ENCODE assay signal across 15 mouse cellular contexts in genomic region chr10:99466695-99467094, GRCm38 (mm10).
DNase-seq lines count a peak whose midpoint lies in the region; ATAC-seq and TF ChIP-seq lines count a peak whose summit lies in the region.
"Had no signal": no experiment of that assay in that cellular context is flagged by ENCODE, and none has a peak within 500 bp of the region (broad histone marks: within the 10 kb centered on the region; RNA-seq: fewer than 3 reads in every experiment).

No protein-coding gene starts in this region.

- H3K36me3 ChIP-seq in heart, embryonic 11.5 days (ENCODE audit: control insufficient read depth, insufficient read depth, low read length) = no peaks in the 10 kb centered on the region
- H3K36me3 ChIP-seq in intestine, embryonic 15.5 days = no peaks in the 10 kb centered on the region
- H3K36me3 ChIP-seq in intestine, postnatal 0 days (ENCODE audit: control insufficient read depth, insufficient read depth) = no peaks in the 10 kb centered on the region
- H3K36me3 ChIP-seq in liver, embryonic 16.5 days (ENCODE audit: control insufficient read depth, insufficient read depth) = no peaks in the 10 kb centered on the region
- H3K36me3 ChIP-seq in stomach, embryonic 16.5 days (ENCODE audit: control insufficient read depth, insufficient read depth, low read length) = no peaks in the 10 kb centered on the region
- H3K36me3 ChIP-seq: limb, embryonic 12.5 days had no signal

- H3K4me1 ChIP-seq in heart, embryonic 11.5 days (ENCODE audit: control insufficient read depth, insufficient read depth, low read length) = no peaks in the 10 kb centered on the region; the same call in 1 of the 2 replicates
- H3K4me1 ChIP-seq in intestine, embryonic 15.5 days (replicated peaks) = no peaks in the 10 kb centered on the region
- H3K4me1 ChIP-seq in intestine, postnatal 0 days (replicated peaks; ENCODE audit: control insufficient read depth, insufficient read depth, low read length) = no peaks in the 10 kb centered on the region
- H3K4me1 ChIP-seq in liver, embryonic 16.5 days (ENCODE audit: control insufficient read depth, low read depth, low read length) = peaks cover 4% of the 10 kb centered on the region
- no peaks in the 10 kb centered on the region for H3K4me1 ChIP-seq in stomach, embryonic 16.5 days (ENCODE audit: control insufficient read depth, insufficient read depth, low read length)

- ATAC-seq in heart, embryonic 11.5 days (replicated peaks; ENCODE audit: insufficient number of reproducible peaks, low FRiP score, low TSS enrichment) = no peak
- ATAC-seq in intestine, embryonic 15.5 days = peak; percentile 39
- ATAC-seq in intestine, postnatal 0 days = no peak
- ATAC-seq in liver, embryonic 16.5 days (ENCODE audit: low read depth) = peak; percentile 39; the same call in 1 of the 2 replicates
- peak; percentile 77 for ATAC-seq in stomach, embryonic 16.5 days (ENCODE audit: insufficient read depth, low FRiP score)
- ATAC-seq: forebrain, embryonic 16.5 days; hindbrain, postnatal 0 days had no signal

- no peak for TF ChIP-seq CTCF in intestine, postnatal 0 days (IDR thresholded peaks at IDR 0.05; ENCODE audit: low read depth)

- no peak overlapping the region for H3K27ac ChIP-seq in heart, embryonic 11.5 days (ENCODE audit: low read depth, low read length)
- no peak overlapping the region for H3K27ac ChIP-seq in intestine, embryonic 15.5 days
- no peak overlapping the region for H3K27ac ChIP-seq in intestine, postnatal 0 days (ENCODE audit: low read depth, low read length)
- no peak overlapping the region for H3K27ac ChIP-seq in liver, embryonic 16.5 days (ENCODE audit: low read length)
- no peak overlapping the region for H3K27ac ChIP-seq in stomach, embryonic 16.5 days (ENCODE audit: low read length)
- H3K27ac ChIP-seq: hindbrain, postnatal 0 days; limb, embryonic 12.5 days had no signal

- DNase-seq in heart, adult 11 months = peak; percentile 76
- DNase-seq in liver = no peak
- no peak for DNase-seq in right cerebral cortex, adult 18-20 months
- DNase-seq: cerebellum, adult 11-12 months; midbrain, embryonic 14.5 days had no signal

- H3K4me3 ChIP-seq in heart, embryonic 11.5 days (ENCODE audit: low read depth, low read length) = no peak overlapping the region
- no peak overlapping the region for H3K4me3 ChIP-seq in intestine, embryonic 15.5 days (replicated peaks)
- H3K4me3 ChIP-seq in intestine, postnatal 0 days (ENCODE audit: low read depth, low read length) = no peak overlapping the region
- no peak overlapping the region for H3K4me3 ChIP-seq in liver, embryonic 16.5 days (ENCODE audit: low read depth, low read length)
- H3K4me3 ChIP-seq in stomach, embryonic 16.5 days (replicated peaks; ENCODE audit: low read length) = no peak overlapping the region
- H3K4me3 ChIP-seq: limb, embryonic 12.5 days had no signal

- WGBS in heart, embryonic 11.5 days (ENCODE audit: insufficient replicate concordance) = 82% methylated on average over 1 of the region's 1 CpGs
- 96% methylated on average over 1 of the region's 1 CpGs for WGBS in intestine, embryonic 15.5 days
- WGBS in intestine, postnatal 0 days = 86% methylated on average over 1 of the region's 1 CpGs
- 81% methylated on average over 1 of the region's 1 CpGs for WGBS in liver, embryonic 16.5 days (ENCODE audit: insufficient replicate concordance)
- WGBS in stomach, embryonic 16.5 days = 68% methylated on average over 1 of the region's 1 CpGs

- no peaks in the 10 kb centered on the region for H3K27me3 ChIP-seq in heart, embryonic 11.5 days (ENCODE audit: control insufficient read depth, insufficient read depth, low read length)
- no peaks in the 10 kb centered on the region for H3K27me3 ChIP-seq in intestine, embryonic 15.5 days (replicated peaks)
- H3K27me3 ChIP-seq in intestine, postnatal 0 days (replicated peaks; ENCODE audit: control insufficient read depth, insufficient read depth, low read length) = no peaks in the 10 kb centered on the region
- no peaks in the 10 kb centered on the region for H3K27me3 ChIP-seq in liver, embryonic 16.5 days (ENCODE audit: control insufficient read depth, insufficient read depth, low read depth, low read length)
- H3K27me3 ChIP-seq in stomach, embryonic 16.5 days (ENCODE audit: control insufficient read depth, insufficient read depth, low read length) = no peaks in the 10 kb centered on the region
- H3K27me3 ChIP-seq: CH12.LX had no signal

- H3K9me3 ChIP-seq in heart, embryonic 11.5 days (replicated peaks; ENCODE audit: control insufficient read depth, low read length) = no peaks in the 10 kb centered on the region
- H3K9me3 ChIP-seq in intestine, embryonic 15.5 days = no peaks in the 10 kb centered on the region
- no peaks in the 10 kb centered on the region for H3K9me3 ChIP-seq in intestine, postnatal 0 days (ENCODE audit: control insufficient read depth)
- no peaks in the 10 kb centered on the region for H3K9me3 ChIP-seq in liver, embryonic 16.5 days (replicated peaks; ENCODE audit: control insufficient read depth, low read length)
- no peaks in the 10 kb centered on the region for H3K9me3 ChIP-seq in stomach, embryonic 16.5 days (replicated peaks; ENCODE audit: control insufficient read depth, low read length)
- H3K9me3 ChIP-seq: limb, embryonic 12.5 days had no signal

- H3K9ac ChIP-seq in heart, embryonic 11.5 days (ENCODE audit: low read depth, low read length) = no peak overlapping the region
- no peak overlapping the region for H3K9ac ChIP-seq in intestine, embryonic 15.5 days
- no peak overlapping the region for H3K9ac ChIP-seq in intestine, postnatal 0 days (ENCODE audit: low read depth, low read length)
- no peak overlapping the region for H3K9ac ChIP-seq in liver, embryonic 16.5 days (ENCODE audit: low read depth, low read length)
- H3K9ac ChIP-seq in stomach, embryonic 16.5 days (ENCODE audit: low read length) = no peak overlapping the region
- H3K9ac ChIP-seq: limb, embryonic 12.5 days; lung, embryonic 14.5 days had no signal

- no peak overlapping the region for H3K4me2 ChIP-seq in heart, embryonic 11.5 days
- H3K4me2 ChIP-seq in intestine, embryonic 15.5 days (replicated peaks) = no peak overlapping the region
- H3K4me2 ChIP-seq in intestine, postnatal 0 days (replicated peaks; ENCODE audit: low read depth) = no peak overlapping the region
- H3K4me2 ChIP-seq in liver, embryonic 16.5 days (ENCODE audit: low read depth, low read length) = no peak overlapping the region
- no peak overlapping the region for H3K4me2 ChIP-seq in stomach, embryonic 16.5 days (ENCODE audit: low read depth, low read length)
- H3K4me2 ChIP-seq: limb, embryonic 12.5 days had no signal

Comparison
In these comparisons a context has a peak if more than half of its experiments do, and no peak if none do; other contexts are left out.
1. ATAC-seq: peak in intestine, embryonic 15.5 days (single experiment), liver, embryonic 16.5 days (single experiment) and stomach, embryonic 16.5 days (single experiment); none in heart, embryonic 11.5 days (single experiment) and intestine, postnatal 0 days (single experiment).